Mouse (Mus musculus): ENCODE data around the gene Slc22a15. TPM values are rescaled to one million over a fixed set of nuclear protein-coding genes. Genes with fewer than 3 reads are reported as not detected.
A peak's percentile ranks its signal among the peaks of the same experiment; 100 is the strongest.

Slc22a15 gene
- polyA plus RNA-seq, 1 experiment from 2014 or later: 4.1 TPM

- Histone ChIP-seq H3K9me3 (ENCODE audit: control insufficient read depth, low read length) (no peaks in the 10 kb centered on the region), H3K27ac (replicated peaks) (no peak overlapping the region), H3K4me3 (ENCODE audit: low read depth, low read length) (no peak overlapping the region), H3K36me3 (ENCODE audit: control insufficient read depth, insufficient read depth, low read length) (peaks cover 8% of the 10 kb centered on the region; the same call in 1 of the 2 replicates), H3K4me2 (replicated peaks; ENCODE audit: low read depth) (no peak overlapping the region), H3K4me1 (replicated peaks; ENCODE audit: control insufficient read depth, insufficient read depth) (no peaks in the 10 kb centered on the region), H3K27me3 (ENCODE audit: control insufficient read depth, insufficient read depth, low read length) (no peaks in the 10 kb centered on the region), H3K9ac (ENCODE audit: low read length) (no peak overlapping the region)
- TF ChIP-seq EP300 (optimal IDR thresholded peaks at IDR 0.05): no peak
- no peak for TF ChIP-seq CTCF (IDR thresholded peaks at IDR 0.05; ENCODE audit: low read depth)
- DNase-seq (ENCODE audit: low spot score): no peak
- WGBS: 65% methylated on average over 14 of the region's 14 CpGs
- peak; percentile 29; the same call in 1 of the 2 replicates for ATAC-seq (ENCODE audit: low FRiP score, low TSS enrichment)
These were observed 9.0 kb downstream of the Slc22a15 start for GRCm38 (mm10) chr3:101915048-101915801.

- Histone ChIP-seq H3K9ac (ENCODE audit: low read length) (no peak overlapping the region), H3K4me2 (replicated peaks; ENCODE audit: low read depth) (no peak overlapping the region), H3K27ac (replicated peaks) (no peak overlapping the region), H3K27me3 (ENCODE audit: control insufficient read depth, insufficient read depth, low read length) (no peaks in the 10 kb centered on the region), H3K9me3 (ENCODE audit: control insufficient read depth, low read length) (no peaks in the 10 kb centered on the region), H3K4me3 (ENCODE audit: low read depth, low read length) (no peak overlapping the region), H3K36me3 (ENCODE audit: control insufficient read depth, insufficient read depth, low read length) (peaks cover 8% of the 10 kb centered on the region; the same call in 1 of the 2 replicates), H3K4me1 (replicated peaks; ENCODE audit: control insufficient read depth, insufficient read depth) (no peaks in the 10 kb centered on the region)
- ATAC-seq (ENCODE audit: low FRiP score, low TSS enrichment): no peak
- TF ChIP-seq CTCF (IDR thresholded peaks at IDR 0.05; ENCODE audit: low read depth): no peak
- no peak for TF ChIP-seq EP300 (optimal IDR thresholded peaks at IDR 0.05)
- DNase-seq (ENCODE audit: low spot score): no peak
- WGBS: 74% methylated on average over 5 of the region's 5 CpGs
These were observed 10.0 kb downstream of the Slc22a15 start for GRCm38 (mm10) chr3:101914266-101914665.

GRCm38 (mm10) chr3:101912041-101912440 lies 12.2 kb downstream of the Slc22a15 start:
- Histone ChIP-seq H3K27ac (replicated peaks) (no peak overlapping the region), H3K4me3 (ENCODE audit: low read depth, low read length) (no peak overlapping the region), H3K9ac (ENCODE audit: low read length) (no peak overlapping the region), H3K4me2 (replicated peaks; ENCODE audit: low read depth) (no peak overlapping the region), H3K9me3 (ENCODE audit: control insufficient read depth, low read length) (no peaks in the 10 kb centered on the region), H3K27me3 (ENCODE audit: control insufficient read depth, insufficient read depth, low read length) (no peaks in the 10 kb centered on the region), H3K4me1 (replicated peaks; ENCODE audit: control insufficient read depth, insufficient read depth) (no peaks in the 10 kb centered on the region), H3K36me3 (ENCODE audit: control insufficient read depth, insufficient read depth, low read length) (peaks cover 10% of the 10 kb centered on the region; the same call in 1 of the 2 replicates)
- no peak for TF ChIP-seq EP300 (optimal IDR thresholded peaks at IDR 0.05)
- no peak for TF ChIP-seq CTCF (IDR thresholded peaks at IDR 0.05; ENCODE audit: low read depth)
- DNase-seq (ENCODE audit: low spot score) (no peak), ATAC-seq (ENCODE audit: low FRiP score, low TSS enrichment) (no peak)
- 71% methylated on average over 6 of the region's 6 CpGs for WGBS

- no peak overlapping the region; the same call in 1 of the 2 replicates for H3K27ac ChIP-seq (replicated peaks)
- ATAC-seq (ENCODE audit: low FRiP score, low TSS enrichment): no peak
- WGBS: 53% methylated on average over 2 of the region's 2 CpGs
These were observed 17.2 kb downstream of the Slc22a15 start for GRCm38 (mm10) chr3:101907049-101907448.

GRCm38 (mm10) chr3:101904776-101905175 lies 19.5 kb downstream of the Slc22a15 start:
- 81% methylated on average over 7 of the region's 7 CpGs for WGBS
- Histone ChIP-seq H3K27ac (replicated peaks) (no peak overlapping the region), H3K9me3 (ENCODE audit: control insufficient read depth, low read length) (no peaks in the 10 kb centered on the region), H3K4me3 (ENCODE audit: low read depth, low read length) (no peak overlapping the region), H3K4me1 (replicated peaks; ENCODE audit: control insufficient read depth, insufficient read depth) (no peaks in the 10 kb centered on the region), H3K27me3 (ENCODE audit: control insufficient read depth, insufficient read depth, low read length) (no peaks in the 10 kb centered on the region), H3K4me2 (replicated peaks; ENCODE audit: low read depth) (no peak overlapping the region), H3K36me3 (ENCODE audit: control insufficient read depth, insufficient read depth, low read length) (0 out of 2 replicates have a peak, but pooled peaks cover 2% of the 10 kb centered on the region), H3K9ac (ENCODE audit: low read length) (no peak overlapping the region)
- ATAC-seq (ENCODE audit: low FRiP score, low TSS enrichment): no peak
- TF ChIP-seq CTCF (IDR thresholded peaks at IDR 0.05; ENCODE audit: low read depth) (no peak), EP300 (optimal IDR thresholded peaks at IDR 0.05) (no peak)
- no peak for DNase-seq (ENCODE audit: low spot score)

More at GRCm38 (mm10) chr3:101907049-101907448, 17.2 kb downstream of the Slc22a15 start:
- no peak overlapping the region for H3K4me3 ChIP-seq (ENCODE audit: low read depth, low read length)
- DNase-seq (ENCODE audit: low spot score): no peak
- no peaks in the 10 kb centered on the region for H3K27me3 ChIP-seq (ENCODE audit: control insufficient read depth, insufficient read depth, low read length)
- H3K4me1 ChIP-seq (replicated peaks; ENCODE audit: control insufficient read depth, insufficient read depth): no peaks in the 10 kb centered on the region
- H3K4me2 ChIP-seq (replicated peaks; ENCODE audit: low read depth): no peak overlapping the region
- H3K36me3 ChIP-seq (ENCODE audit: control insufficient read depth, insufficient read depth, low read length): 0 out of 2 replicates have a peak, but pooled peaks cover 2% of the 10 kb centered on the region
- no peak overlapping the region for H3K9ac ChIP-seq (ENCODE audit: low read length)
- TF ChIP-seq EP300 (optimal IDR thresholded peaks at IDR 0.05) (no peak), CTCF (IDR thresholded peaks at IDR 0.05; ENCODE audit: low read depth) (no peak)
- no peaks in the 10 kb centered on the region for H3K9me3 ChIP-seq (ENCODE audit: control insufficient read depth, low read length)

GRCm38 (mm10) chr3:101903091-101903490 lies 21.2 kb downstream of the Slc22a15 start:
- Histone ChIP-seq H3K9me3 (ENCODE audit: control insufficient read depth, low read length) (no peaks in the 10 kb centered on the region), H3K9ac (ENCODE audit: low read length) (no peak overlapping the region), H3K4me1 (replicated peaks; ENCODE audit: control insufficient read depth, insufficient read depth) (no peaks in the 10 kb centered on the region), H3K27me3 (ENCODE audit: control insufficient read depth, insufficient read depth, low read length) (no peaks in the 10 kb centered on the region), H3K4me2 (replicated peaks; ENCODE audit: low read depth) (no peak overlapping the region), H3K4me3 (ENCODE audit: low read depth, low read length) (no peak overlapping the region), H3K36me3 (ENCODE audit: control insufficient read depth, insufficient read depth, low read length) (no peaks in the 10 kb centered on the region), H3K27ac (replicated peaks) (no peak overlapping the region)
- DNase-seq (ENCODE audit: low spot score): no peak
- 62% methylated on average over 5 of the region's 5 CpGs for WGBS
- TF ChIP-seq EP300 (optimal IDR thresholded peaks at IDR 0.05) (no peak), CTCF (IDR thresholded peaks at IDR 0.05; ENCODE audit: low read depth) (no peak)
- ATAC-seq (ENCODE audit: low FRiP score, low TSS enrichment): no peak
